Mouse (Mus musculus) stomach, embryonic 15.5 days (tissue): Measurements from ENCODE around the gene Dusp1. TPM values are rescaled to one million over a fixed set of nuclear protein-coding genes. Genes with fewer than 3 reads are reported as not detected.

Experiments
- ATAC-seq: fragments of 200-750 bp; cut with Nextera tagmentation; 2 replicates; pipeline ENCODE4 v1.8.0; 2017; ENCODE audit warnings: low read depth, moderate number of reproducible peaks, moderate TSS enrichment; ENCODE audit not compliant: insufficient read depth, low FRiP score
- H3K27ac ChIP-seq: fragments of 300-500 bp; sonication (generic); 2 replicates; pipeline ENCODE4 v1.5.1; 2015; ENCODE audit warnings: mild to moderate bottlenecking, inconsistent platforms
- H3K27me3 ChIP-seq: fragments of 300-500 bp; sonication (generic); replicated peaks from 2 replicates; pipeline ENCODE4 v1.6.1; 2015; ENCODE audit warnings: inconsistent platforms
- H3K36me3 ChIP-seq: fragments of 300-500 bp; sonication (generic); 2 replicates; pipeline ENCODE4 v1.6.1; 2015; ENCODE audit warnings: inconsistent platforms
- H3K4me1 ChIP-seq: fragments of 300-500 bp; sonication (generic); 2 replicates; pipeline ENCODE4 v1.6.1; 2015; ENCODE audit warnings: inconsistent platforms
- H3K4me2 ChIP-seq: fragments of 300-500 bp; sonication (generic); 2 replicates; pipeline ENCODE4 v1.6.1; 2015; ENCODE audit warnings: mild to moderate bottlenecking, inconsistent platforms
- H3K4me3 ChIP-seq: fragments of 300-500 bp; sonication (generic); replicated peaks from 2 replicates; pipeline ENCODE4 v1.5.1; 2015; ENCODE audit warnings: inconsistent platforms
- H3K9ac ChIP-seq: fragments of 300-500 bp; sonication (generic); 2 replicates; pipeline ENCODE4 v1.6.1; 2015; ENCODE audit warnings: inconsistent platforms
- H3K9me3 ChIP-seq: fragments of 300-500 bp; sonication (generic); 2 replicates; pipeline ENCODE4 v1.6.1; 2016; ENCODE audit warnings: inconsistent platforms
- WGBS: fragments of 180-500 bp; shearing (Covaris S2); methylation state at CpG from one replicate; pipeline ENCODE4 v1.1.7; 2015; 5-methylcytosine and 5-hydroxymethylcytosine counted together
- polyA plus RNA-seq: library from polyadenylated mRNA; unstranded; fragments of >200 nt; fragmentation: Nextera tagmentation; extraction: Ambion mirVana; gene quantifications from 2 replicates; pipeline ENCODE4 v1.2.1, GENCODE M21; 2015

The Dusp1 gene
- polyA plus RNA-seq, 1 experiment from 2014 or later: 19.3 TPM

DNA sequence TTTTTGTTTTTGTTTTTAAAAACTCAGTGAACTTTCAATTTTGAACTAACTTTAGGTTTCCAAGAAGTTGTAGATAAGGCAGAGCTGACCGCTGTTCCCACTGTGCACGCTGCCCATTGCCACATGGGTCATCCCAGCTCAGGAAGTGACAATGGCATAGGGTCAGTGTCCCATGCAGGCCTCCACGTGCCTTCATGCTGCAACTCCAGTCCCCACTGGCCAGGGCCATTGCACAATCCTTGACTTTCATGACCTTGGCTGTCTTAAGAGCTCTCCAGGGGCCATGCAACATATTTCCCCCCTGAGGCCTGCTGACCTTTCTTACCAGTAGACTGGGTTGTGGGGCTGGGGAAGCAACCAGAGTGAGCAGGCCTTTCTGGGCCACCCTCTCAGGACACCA, 9.4 kb upstream of the Dusp1 start:
- Histone ChIP-seq H3K4me1 (0 out of 2 replicates have a peak, but pooled peaks cover 4% of the 10 kb centered on the region), H3K27ac (no peak overlapping the region), H3K27me3 (no peaks in the 10 kb centered on the region), H3K4me3 (no peak overlapping the region), H3K9ac (no peak overlapping the region), H3K9me3 (no peaks in the 10 kb centered on the region), H3K4me2 (no peak overlapping the region), H3K36me3 (peaks cover 18% of the 10 kb centered on the region)
- no peak for ATAC-seq
- WGBS: 77% methylated on average over 3 of the region's 3 CpGs

DNA sequence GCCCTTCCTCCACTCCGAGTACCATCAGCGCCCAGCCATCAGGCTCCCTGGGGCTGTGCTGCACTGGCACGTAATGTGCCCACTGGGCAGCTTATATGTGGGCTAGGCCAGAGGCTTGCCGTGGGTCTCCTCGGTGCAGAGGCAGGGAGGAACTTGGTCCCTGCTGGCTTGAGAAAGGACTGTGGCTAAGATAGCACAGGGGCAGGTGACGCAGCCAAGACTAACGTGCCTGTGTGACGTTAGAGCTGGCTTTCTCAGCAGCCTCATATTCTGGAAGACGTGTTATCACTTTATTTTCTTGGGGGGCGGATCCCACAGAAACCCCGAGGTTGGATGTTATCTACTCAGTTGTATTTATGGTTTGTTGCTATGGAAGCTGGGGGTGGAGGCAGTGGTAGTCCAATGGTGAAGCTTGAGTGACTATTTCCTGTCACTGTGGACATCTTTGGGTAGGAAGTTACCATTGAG, 8.8 kb upstream of the Dusp1 start:
- Histone ChIP-seq H3K4me3 (no peak overlapping the region), H3K9me3 (no peaks in the 10 kb centered on the region), H3K27me3 (no peaks in the 10 kb centered on the region), H3K27ac (no peak overlapping the region), H3K36me3 (peaks cover 18% of the 10 kb centered on the region), H3K4me1 (0 out of 2 replicates have a peak, but pooled peaks cover 4% of the 10 kb centered on the region), H3K4me2 (no peak overlapping the region), H3K9ac (no peak overlapping the region)
- no peak; the same call in 1 of the 2 replicates for ATAC-seq
- WGBS: 79% methylated on average over 11 of the region's 11 CpGs

DNA sequence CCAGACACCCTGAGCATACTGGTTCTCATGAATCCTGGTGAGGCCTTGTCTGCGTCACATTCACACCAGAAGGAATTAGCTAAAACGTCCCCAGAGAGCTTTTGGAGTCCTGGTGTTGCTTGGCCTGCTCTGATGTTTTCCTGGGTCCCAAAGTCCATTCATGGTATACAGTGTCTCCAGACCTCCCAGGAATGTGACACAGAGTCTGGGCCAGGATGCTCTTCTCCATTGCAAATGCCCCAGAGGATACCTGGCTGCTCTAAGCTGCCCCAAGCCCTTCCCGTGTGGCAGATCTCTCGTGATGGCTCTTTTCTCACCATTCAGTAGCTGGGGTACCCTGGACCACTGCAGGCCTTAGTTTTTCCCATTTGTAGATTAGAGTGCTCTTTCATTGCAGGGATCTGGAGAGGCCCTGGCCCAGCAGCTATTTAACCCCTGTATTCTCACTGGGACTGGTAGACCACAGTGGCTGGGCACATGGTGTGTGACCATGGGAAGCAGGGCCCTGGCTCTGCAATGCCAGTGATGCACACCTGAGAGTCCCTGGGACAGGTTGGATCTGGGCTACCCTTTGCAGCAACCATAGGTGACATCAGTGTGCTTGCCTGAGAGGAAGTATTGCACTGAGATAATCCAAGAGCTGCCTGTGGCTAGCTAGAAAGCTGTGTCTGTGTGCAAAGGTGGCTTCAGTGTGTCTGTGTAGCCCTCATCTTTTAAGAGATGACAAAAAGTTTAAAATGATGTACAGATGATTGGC, 7.8 kb upstream of the Dusp1 start:
- H3K27me3 ChIP-seq: no peaks in the 10 kb centered on the region
- H3K4me2 ChIP-seq: no peak overlapping the region
- peaks cover 18% of the 10 kb centered on the region for H3K36me3 ChIP-seq
- ATAC-seq: no peak
- H3K27ac ChIP-seq: no peak overlapping the region
- no peak overlapping the region for H3K9ac ChIP-seq
- WGBS: 90% methylated on average over 4 of the region's 4 CpGs
- H3K9me3 ChIP-seq: no peaks in the 10 kb centered on the region
- H3K4me1 ChIP-seq: 0 out of 2 replicates have a peak, but pooled peaks cover 4% of the 10 kb centered on the region
- no peak overlapping the region for H3K4me3 ChIP-seq

DNA sequence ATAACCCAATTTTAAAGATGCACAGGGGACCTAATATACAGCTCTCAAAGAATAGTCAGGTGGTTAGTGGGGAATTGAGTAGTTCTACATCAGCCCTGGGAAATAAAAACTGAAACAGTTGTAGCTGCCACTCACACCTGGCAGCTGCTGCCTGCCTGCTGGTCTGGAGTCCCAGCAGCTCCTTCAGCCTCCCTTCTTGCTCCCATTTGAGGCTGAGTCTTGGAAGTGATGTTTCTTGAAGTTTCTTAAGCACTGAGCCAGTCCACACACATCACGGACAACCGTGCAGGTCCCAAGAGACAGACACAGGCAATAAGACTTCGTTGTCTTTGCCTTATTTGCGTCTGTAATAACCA, 5.9 kb upstream of the Dusp1 start:
- 97% methylated on average over 4 of the region's 4 CpGs for WGBS
- no peak for ATAC-seq
- Histone ChIP-seq H3K4me1 (peaks cover 23% of the 10 kb centered on the region), H3K9ac (no peak overlapping the region), H3K36me3 (peaks cover 18% of the 10 kb centered on the region), H3K27ac (0 out of 2 replicates have a peak overlapping the region, but pooled peaks have one; percentile 16), H3K4me2 (no peak overlapping the region), H3K9me3 (no peaks in the 10 kb centered on the region), H3K27me3 (no peaks in the 10 kb centered on the region), H3K4me3 (no peak overlapping the region)

DNA sequence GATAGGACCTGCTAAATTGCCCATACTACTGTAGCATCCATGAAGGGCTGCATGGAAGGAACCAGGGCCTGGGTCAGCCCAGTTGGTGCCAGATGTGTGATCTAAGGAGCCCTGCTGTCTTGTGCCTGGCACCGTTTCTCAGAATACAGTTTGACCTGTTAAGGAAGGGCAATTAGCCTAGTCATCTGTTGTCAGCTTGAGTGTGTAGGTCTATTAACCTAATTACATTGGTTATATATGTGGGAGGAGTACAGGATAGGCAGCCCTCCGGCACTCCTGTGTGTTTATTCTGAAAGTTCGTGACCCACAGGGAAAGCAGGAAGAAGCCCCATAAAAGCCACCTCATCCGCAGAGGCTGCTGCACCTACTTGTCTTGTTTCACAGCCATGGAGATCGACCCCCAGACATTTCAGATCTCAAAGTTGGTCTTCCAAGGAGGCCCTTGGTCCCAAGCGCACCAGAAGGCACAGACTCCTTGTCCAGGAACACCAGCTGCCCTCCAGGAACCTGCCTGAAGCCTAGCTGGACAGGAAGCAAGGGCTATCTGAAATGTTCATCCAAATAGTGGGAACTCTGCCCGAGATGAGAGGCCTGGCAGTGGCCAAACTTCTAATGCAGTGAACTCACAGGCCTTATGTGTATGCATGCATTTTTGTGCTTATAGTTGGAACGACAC, 5.4 kb upstream of the Dusp1 start:
- Histone ChIP-seq H3K27me3 (no peaks in the 10 kb centered on the region), H3K4me2 (no peak overlapping the region), H3K4me1 (peaks cover 28% of the 10 kb centered on the region), H3K9ac (no peak overlapping the region), H3K27ac (peak overlapping the region; percentile 16; the same call in 1 of the 2 replicates), H3K4me3 (no peak overlapping the region), H3K36me3 (peaks cover 18% of the 10 kb centered on the region), H3K9me3 (no peaks in the 10 kb centered on the region)
- ATAC-seq: no peak
- 32% methylated on average over 8 of the region's 8 CpGs for WGBS

DNA sequence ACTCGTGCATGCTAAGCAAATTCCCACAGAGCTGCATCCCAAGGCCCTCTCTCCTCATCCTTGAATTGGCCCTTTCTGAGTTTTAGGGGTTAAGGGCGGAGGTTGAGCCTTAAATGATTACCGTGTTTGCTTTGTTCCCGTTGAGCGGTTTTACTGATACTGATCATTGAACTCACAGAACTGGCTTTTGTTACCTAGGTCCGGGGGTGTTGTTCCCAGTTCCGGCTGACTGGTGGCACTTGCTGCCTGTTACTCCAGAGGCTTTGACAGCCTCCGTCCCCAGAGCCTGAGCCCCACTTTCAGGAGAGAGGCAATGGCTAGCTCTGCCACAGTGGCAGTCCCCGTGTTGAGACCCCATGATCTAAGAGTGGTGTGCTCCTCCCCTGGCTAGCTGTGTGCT, 2.5 kb upstream of the Dusp1 start:
- no peaks in the 10 kb centered on the region for H3K27me3 ChIP-seq
- H3K4me2 ChIP-seq: peak overlapping the region; percentile 34
- H3K4me1 ChIP-seq: peaks cover 37% of the 10 kb centered on the region
- no peak overlapping the region for H3K4me3 ChIP-seq
- WGBS: 66% methylated on average over 9 of the region's 9 CpGs
- H3K36me3 ChIP-seq: peaks cover 14% of the 10 kb centered on the region
- peak overlapping the region; percentile 55 for H3K27ac ChIP-seq
- H3K9ac ChIP-seq: 0 out of 2 replicates have a peak overlapping the region, but pooled peaks have one; percentile 3
- no peaks in the 10 kb centered on the region for H3K9me3 ChIP-seq
- ATAC-seq: peak; percentile 13; the same call in 1 of the 2 replicates

DNA sequence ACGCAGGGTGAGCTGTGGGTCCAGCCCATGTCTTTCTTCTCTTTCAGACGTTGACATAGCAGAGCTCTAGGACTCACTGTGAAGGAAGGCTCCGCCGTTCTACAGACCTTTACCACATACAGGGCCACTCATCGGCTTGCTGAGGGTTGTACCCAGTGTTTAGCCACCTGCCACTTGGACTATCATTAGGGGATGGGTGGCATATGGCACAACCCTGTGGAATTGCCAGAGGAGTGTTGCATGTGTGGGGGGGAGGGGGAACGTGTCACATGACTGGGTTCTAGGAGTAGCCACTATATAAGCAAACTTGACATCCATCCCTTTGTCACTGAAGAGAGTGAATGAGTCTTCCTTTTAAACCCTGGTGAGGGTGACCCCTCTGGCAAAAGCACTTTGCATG, 1.5 kb upstream of the Dusp1 start:
- Histone ChIP-seq H3K9ac (no peak overlapping the region), H3K4me1 (peaks cover 37% of the 10 kb centered on the region)

DNA sequence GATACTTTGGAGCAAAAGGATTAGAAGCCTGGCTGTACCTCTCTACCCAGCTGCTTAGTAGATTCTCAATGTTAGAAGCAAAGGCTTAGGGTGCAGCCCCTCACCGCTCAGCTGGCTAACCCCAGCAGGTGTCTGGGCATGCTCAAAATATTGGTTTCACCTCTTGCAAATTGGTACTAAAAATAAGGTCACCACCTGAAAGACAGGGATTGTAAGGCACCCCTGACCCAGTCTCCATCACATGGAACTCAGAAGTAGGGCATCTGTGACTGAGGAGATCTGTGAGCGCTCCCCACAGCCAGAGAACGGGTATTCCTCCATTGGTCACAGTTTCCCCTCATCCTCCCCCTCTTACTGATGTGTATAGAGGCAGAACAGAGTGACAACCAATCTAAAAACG, 364 bp upstream of the Dusp1 start:
- Histone ChIP-seq H3K27ac (peak overlapping the region; percentile 61), H3K4me3 (peak overlapping the region; percentile 67), H3K9ac (peak overlapping the region; percentile 73), H3K27me3 (no peaks in the 10 kb centered on the region), H3K4me2 (peak overlapping the region; percentile 81), H3K9me3 (no peaks in the 10 kb centered on the region), H3K4me1 (peaks cover 32% of the 10 kb centered on the region), H3K36me3 (no peaks in the 10 kb centered on the region; the same call in none of the 2 replicates)
- ATAC-seq: no peak
- 70% methylated on average over 4 of the region's 4 CpGs for WGBS

More for the DNA sequence above, 1.5 kb upstream of the Dusp1 start:
- Histone ChIP-seq H3K36me3 (peaks cover 11% of the 10 kb centered on the region), H3K4me2 (peak overlapping the region; percentile 81), H3K27ac (no peak overlapping the region), H3K9me3 (no peaks in the 10 kb centered on the region), H3K27me3 (no peaks in the 10 kb centered on the region), H3K4me3 (no peak overlapping the region)
- ATAC-seq: no peak
- 72% methylated on average over 6 of the region's 6 CpGs for WGBS

DNA sequence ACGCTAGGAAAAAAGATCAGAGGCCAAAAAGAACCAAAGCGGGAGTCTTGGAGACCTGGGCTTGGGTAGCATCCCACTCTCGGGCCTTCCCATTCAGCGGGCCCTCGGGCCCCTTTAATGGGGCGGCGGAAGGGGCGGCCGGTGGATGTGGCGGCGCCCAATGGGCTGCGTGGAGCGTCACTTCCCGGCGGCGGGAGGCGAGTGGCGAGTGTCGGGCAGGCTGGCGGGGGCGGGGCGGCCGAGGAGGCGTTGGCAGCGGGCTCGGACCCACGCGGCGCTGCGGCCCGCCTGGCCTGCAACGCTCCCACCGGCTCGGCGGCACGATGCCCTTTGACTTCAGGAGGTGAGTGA, 663 bp downstream of the Dusp1 start, which contains the start of gene Ergic1:
Gene Ergic1 (plus strand): TSS at position 200 of the 351 bp plus-strand sequence.
- H3K36me3 ChIP-seq: no peaks in the 10 kb centered on the region; the same call in none of the 2 replicates
- H3K4me3 ChIP-seq: peak within 1 kb of the TSS; percentile 67
- H3K27ac ChIP-seq: peak within 1 kb of the TSS; percentile 62
- H3K9me3 ChIP-seq: no peaks in the 10 kb centered on the region
- under 1% methylated on average over 29 of the region's 36 CpGs for WGBS
- peak; percentile 91 for ATAC-seq
- H3K9ac ChIP-seq: peak within 1 kb of the TSS; percentile 73
- peaks cover 32% of the 10 kb centered on the region for H3K4me1 ChIP-seq
- H3K4me2 ChIP-seq: peak within 1 kb of the TSS; percentile 81
- H3K27me3 ChIP-seq: no peaks in the 10 kb centered on the region

DNA sequence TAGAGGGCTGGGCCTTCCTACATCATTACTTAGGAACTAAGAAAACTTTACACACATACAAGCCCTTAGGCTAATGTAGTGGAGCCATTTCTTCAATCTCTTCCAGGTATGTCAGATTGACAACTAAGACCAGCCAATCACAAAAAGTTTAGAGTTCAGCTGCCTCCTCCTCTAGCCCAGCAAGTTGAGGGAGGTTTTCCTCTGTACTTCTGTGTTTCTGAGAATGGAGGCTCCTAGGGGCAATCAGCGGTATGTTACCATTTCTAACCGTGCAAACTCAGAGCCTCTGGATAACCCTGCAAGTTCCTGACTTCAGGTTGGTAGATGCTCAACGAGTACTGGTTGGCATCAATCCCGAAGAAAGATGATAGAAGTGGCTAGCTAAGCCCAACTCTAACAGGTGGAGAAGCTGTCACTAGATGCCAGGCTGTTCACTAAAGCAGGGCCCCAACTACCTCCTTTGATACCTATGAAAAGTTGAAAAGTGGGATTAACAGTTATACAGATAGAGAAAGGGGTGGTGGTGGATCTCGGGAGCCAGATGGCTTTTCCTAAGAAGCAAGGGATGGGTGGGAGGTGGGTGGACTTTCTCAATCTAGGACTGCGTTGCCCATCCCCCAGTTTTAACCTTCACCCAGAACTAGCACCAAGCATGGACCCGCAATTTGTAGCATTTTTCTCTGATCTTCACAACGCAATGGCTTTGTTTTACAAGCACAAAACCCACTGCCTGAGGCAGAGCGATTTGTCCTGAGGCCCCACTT, 1.2 kb downstream of the Dusp1 start:
- WGBS: 37% methylated on average over 9 of the region's 9 CpGs
- ATAC-seq: no peak
- Histone ChIP-seq H3K9me3 (no peaks in the 10 kb centered on the region), H3K4me1 (peaks cover 32% of the 10 kb centered on the region), H3K27ac (peak overlapping the region; percentile 62; the same call in 1 of the 2 replicates), H3K27me3 (no peaks in the 10 kb centered on the region), H3K36me3 (no peaks in the 10 kb centered on the region; the same call in none of the 2 replicates), H3K4me2 (peak overlapping the region; percentile 81), H3K4me3 (peak overlapping the region; percentile 67), H3K9ac (peak overlapping the region; percentile 73; the same call in 1 of the 2 replicates)

DNA sequence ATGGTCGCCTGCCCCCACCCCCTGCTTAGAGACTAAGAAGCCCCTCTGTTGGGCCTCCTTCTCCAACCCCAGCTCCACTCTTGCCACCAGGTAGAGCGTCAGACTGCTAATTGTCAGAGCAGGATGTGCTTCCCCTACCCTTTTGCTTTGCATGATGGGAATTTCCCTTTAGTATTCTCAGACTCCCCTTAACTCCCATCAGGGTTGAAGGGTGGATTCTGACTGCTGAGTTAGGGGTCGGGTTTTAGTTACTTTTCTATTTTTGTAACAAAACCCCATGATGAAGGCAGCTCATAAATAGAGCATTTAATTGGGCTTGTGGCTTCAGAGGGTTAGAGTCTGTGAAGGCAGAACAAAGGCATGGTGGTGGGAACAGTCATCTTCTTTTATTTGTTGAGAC, 8.9 kb downstream of the Dusp1 start:
- 68% methylated on average over 3 of the region's 3 CpGs for WGBS
- Histone ChIP-seq H3K4me2 (no peak overlapping the region), H3K4me1 (peaks cover 12% of the 10 kb centered on the region; the same call in 1 of the 2 replicates), H3K9ac (no peak overlapping the region), H3K27me3 (no peaks in the 10 kb centered on the region), H3K4me3 (no peak overlapping the region), H3K27ac (no peak overlapping the region), H3K36me3 (no peaks in the 10 kb centered on the region), H3K9me3 (no peaks in the 10 kb centered on the region)
- no peak for ATAC-seq
